Mouse (Mus musculus) lung, adult 2 months (tissue): Measurements from ENCODE around the gene Tns4.

Experiments used
- CTCF ChIP-seq: fragments of 200-500 bp; IDR thresholded peaks from 2 replicates; pipeline ENCODE4 v1.5.1; 2011; ENCODE audit warnings: mild to moderate bottlenecking, low read length, control low read depth; ENCODE audit not compliant: insufficient read depth
- POLR2A ChIP-seq: fragments of 200-500 bp; IDR thresholded peaks from 2 replicates; pipeline ENCODE4 v1.6.1; 2011; ENCODE audit warnings: low read depth, mild to moderate bottlenecking, control low read depth, low read length, borderline replicate concordance; ENCODE audit errors: extremely low read depth

GRCm38 (mm10) chr11:99063406-99064131, 25.5 kb downstream of the Tns4 start:
- TF ChIP-seq CTCF (no peak), POLR2A (no peak)
